Mouse (Mus musculus) naive thymus-derived CD4-positive, alpha-beta T cell, adult 2 months (primary cell): ENCODE measurements around the gene Coro2a.

ENCODE experiments used
- DNase-seq: peaks from one replicate; pipeline ENCODE4 v3.0.0-alpha.2; 2011; ENCODE audit warnings: low read depth

Gene Coro2a

DNA sequence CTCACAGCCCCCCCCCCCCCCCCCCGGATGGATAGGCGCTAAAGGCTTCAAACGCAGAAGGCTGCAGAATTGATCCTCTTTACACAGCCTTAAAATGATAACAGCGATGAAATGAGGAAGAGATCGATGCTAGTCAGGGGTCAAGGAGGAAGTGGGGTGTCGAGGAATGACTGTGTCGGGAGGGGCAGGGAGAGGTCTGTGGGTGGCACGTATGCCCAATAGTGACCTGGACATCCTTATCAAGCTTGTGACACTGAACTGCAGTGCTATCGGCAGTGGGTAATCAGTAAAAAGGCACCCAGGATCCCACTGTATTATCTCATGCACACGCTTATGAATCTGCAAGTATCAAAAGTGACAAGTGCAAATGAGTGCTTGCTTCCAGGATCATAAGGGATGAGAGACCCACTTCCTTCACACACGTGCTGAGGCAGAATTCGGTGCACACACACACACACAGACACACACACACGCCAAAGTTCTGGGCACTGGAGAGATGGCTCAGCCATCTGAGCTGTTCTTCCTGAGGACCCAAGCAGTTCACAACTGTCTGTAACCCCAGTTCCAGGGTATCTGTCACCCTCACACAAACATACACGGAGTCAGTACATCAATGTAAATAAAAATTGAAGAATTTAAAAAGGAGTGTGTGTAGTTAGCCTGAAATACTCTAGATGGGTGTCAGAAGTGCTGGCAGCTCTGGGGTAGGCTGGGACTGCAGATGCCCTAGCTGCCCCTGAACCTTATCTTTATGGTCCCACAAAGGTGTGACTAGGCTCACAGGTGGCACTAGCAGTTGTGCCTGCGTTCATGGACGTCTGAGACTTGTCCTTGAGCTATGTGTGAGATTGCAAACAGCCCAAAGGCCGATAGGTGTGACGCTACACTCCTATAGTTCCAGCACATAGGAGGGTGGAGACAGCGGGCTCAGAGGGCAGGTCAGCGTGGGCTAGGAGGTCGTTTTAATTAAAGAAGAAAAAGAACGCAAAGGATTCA is 43.0 kb downstream of the Coro2a start:
- DNase-seq = no peak

DNA sequence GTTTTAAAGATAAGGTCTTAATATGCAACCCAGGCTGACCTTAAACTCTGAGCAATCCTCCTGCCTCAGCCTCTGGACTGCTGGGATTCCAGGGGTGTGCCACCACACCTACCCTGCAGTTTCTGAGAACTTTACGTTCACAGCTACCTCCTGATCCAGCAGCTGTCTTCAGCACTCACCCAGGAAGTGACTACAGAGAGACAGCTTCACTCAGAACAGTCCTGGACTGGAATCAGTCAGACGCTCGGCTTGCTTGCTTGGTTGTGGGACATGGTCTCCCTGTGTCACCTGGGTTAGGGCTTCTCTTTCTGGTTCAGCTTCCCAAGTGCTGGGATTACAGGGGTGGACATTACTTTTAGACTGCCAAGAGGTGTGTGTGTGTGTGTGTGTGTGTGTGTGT is 45.1 kb downstream of the Coro2a start:
- no peak for DNase-seq

DNA sequence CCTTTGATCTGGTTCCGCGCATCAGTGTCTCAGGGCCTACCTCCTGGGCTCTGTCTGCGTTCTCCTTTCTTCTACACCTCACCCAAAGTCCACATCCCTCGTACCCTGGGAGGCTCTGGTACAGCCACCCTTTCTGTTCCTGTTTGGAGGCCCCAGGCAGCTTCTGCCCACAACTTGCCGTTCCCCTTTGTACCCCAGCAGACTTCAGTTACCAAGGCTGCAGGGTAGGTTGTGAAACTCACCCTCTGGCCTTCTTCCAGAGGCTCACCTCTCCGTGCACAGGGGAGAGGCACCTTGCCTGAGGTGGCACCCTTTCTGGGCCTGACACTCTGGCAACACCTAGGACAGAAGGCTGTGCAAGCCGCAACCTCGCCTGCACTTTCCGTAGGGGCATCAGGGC is 46.2 kb downstream of the Coro2a start:
- no peak for DNase-seq

DNA sequence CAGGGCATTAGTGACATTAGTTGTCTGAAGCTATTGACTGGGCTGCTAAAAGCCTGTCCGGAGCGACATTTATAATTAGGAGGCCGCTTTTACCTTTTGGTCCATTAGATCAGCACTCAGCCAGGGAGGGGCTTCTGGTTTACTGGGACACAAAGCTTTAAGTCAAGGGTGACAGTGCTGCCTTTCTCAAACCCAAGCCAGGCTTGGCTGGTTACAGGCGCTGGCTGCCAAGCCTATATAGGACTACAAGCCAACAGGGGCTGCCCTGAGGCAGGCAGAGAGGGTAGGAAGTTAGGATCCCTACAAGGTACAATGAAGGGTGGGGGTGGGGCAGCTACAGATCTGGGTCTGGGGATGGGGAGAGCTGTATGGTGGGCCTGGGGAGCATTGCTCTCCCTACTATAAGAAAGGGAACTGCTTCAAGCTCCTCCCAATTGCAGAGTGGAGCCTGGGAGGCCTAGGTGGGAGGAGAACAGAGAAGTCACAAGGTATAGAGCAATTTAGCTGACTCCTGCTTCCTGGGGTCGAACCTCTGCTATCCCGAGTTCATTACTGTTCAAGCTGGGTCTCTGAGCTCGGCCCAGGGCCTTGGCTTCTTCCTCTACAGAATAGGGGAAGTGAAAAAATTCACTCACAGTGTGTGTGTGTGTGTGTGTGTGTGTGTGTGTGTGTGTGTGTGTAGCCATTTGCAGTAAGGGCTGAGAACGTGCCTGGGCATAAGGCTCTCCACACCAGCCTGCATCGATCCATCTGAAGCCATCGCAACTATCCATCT is 47.5 kb downstream of the Coro2a start:
- no peak for DNase-seq

DNA sequence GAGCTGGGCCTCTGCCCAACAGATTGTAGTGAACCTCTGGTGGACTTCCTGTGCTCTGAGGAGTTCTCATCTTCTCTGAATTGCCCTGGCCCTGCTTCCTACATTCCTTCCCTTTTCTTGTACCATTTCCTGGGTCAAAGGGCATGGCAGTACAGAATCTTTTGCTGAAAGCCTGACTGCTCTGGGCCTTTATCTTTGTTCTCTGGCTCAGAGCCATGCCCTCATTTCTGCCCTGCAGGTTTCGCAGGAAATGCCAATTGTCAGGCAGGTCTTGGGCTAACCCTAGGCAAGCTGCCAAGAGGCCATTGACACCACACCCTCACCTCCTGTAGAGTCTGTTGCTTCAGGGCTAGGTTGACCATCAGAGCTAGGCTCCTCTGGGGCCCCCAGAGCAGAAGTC is 48.1 kb downstream of the Coro2a start:
- DNase-seq = no peak

DNA sequence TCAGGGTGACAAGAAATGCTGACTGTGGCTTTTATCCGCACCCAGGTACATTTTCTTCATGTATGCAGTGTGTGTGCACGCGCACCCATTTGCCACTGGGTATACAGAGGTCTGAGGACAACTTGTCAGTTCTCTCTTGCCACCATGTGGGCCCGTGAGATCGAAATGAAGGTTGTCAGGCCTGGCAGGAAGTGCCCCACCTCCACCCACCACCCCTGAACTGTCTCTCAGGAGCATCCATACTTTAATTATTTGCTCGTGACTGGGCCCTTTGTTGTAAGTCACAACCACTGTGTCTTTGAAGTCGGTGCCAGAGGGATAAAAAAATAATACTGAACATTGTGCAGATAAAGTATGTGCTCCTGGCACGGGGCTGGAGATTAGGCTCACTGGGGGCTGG is 51.6 kb downstream of the Coro2a start:
- DNase-seq = no peak

DNA sequence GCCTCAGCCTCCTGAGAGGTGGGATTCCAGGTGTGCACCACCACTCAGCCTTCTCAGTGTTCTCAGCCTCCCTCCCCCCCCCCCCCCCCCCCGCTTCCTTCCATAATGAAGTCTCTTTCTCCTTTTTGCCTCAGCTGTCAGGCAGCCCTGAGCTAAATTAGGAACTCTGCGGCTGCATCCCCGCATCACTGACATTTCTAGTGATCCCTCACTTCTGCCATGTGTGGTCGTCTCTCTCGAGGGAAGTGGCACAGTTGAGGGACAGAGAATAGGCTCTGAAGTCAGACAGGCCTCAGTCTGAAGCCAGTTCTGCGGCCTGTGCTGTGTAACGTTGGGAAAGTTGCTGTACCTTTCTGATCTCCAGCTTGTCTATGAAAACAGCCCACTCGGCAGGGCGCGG is 52.0 kb downstream of the Coro2a start:
- DNase-seq = no peak

DNA sequence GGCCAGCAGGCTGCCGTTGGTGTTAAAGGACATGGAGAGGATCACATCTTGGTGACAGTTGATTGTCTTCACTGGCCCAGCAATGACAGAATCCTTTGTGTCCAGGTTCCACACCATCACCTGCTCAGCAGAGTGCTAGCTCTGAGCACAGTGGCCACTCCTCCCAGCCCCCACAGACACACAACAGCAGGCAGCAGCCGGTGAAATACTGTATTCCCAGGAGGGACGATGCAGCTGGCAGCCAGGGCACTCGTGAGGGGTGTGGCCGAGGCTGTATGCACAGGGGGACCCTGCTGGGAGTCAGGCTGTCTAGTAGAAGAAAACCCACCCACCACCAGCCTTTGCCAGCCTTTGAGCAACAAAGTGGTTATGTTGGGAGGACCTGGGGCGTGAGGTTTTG is 55.3 kb downstream of the Coro2a start:
- no peak for DNase-seq

DNA sequence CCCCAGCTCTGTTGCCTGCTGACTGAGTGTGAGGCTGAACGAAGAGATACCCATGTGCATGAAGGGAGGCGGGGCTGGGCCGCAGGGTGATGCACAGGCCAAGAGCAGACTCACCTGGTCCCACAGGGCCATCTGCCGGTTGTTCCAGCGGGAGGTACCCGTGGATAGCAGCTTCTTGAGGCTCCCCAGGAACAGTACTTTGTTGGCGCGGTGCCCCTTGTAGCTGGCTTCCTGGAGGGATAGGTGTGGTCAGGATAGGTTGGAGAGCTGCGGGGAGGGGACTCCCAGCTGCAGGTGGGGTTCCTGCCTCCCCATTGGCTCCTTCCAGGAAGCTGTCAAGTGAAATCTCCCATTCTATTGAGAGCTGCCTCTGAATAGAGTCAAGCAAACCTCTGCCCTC is 56.5 kb downstream of the Coro2a start:
- DNase-seq = no peak

DNA sequence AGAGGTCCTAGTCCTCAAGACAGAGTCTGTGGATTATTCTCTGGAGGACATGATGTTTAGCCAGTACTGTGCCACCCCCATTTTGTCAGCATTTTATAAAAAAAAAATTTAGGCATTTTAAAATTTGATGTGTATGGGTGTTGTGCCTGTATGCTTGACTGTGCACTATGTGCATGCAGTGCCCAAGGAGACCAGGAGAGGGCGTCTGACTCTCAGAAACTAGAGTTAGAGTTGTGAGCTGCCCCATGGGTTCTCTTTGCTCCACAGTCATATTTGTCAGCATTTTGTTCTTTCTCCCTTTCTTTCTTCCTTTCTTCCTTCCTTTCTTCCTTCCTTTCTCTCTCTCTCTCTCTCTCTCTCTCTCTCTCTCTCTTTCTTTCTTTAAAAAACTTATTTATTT is 57.7 kb downstream of the Coro2a start:
- peak; percentile 48 for DNase-seq

DNA sequence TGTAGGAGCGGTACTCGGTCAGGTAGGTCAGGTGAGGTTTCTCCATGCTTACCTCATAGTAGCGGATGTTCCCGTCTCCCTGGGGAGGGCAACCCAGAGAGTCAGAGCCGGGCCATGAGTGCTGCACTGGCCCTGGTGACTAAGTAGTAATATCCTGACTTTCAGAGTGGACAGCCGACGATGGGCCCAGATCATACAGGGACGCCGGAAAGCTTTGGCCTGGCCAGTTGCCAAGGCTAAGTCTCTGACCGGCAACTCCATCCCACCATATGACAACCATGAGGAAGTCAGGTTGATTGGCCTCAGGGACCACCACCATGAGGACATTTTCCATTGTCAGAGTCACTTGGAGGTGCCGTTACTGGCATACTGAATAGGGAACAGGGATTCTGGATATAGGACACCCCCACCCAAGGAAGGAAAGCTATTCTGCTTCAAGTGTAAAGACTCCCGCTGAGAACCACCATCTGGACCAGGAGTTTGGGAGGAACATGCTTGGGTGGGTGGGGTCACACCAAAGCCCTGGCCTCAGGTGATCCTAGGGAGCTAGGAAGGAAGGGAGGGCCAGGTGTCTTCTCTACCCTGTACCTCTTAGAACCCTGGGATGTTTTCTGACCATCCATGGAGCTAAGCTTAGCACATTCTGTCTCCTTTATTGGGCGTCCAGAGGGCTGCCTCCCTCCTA is 58.5 kb downstream of the Coro2a start:
- no peak for DNase-seq

DNA sequence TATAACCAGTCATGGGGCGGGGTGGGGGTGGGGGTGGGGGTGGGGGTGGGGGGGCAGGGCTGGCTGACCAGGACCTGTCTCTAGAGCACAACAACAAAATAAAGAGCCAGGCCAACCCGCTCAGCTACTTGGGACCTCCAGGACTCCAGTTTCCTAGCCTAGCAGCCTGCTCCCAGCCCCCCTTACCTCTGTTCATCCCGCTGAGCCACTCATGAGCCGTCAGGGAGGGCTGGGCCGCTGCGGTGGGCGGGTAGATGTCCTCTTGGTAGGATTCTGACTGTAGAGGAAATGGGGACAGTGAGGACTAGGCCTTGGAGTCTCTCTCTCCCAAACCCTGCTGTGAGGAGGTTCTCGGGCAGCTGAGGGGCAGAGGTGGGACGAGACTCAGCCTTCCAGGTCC is 60.3 kb downstream of the Coro2a start:
- no peak for DNase-seq

DNA sequence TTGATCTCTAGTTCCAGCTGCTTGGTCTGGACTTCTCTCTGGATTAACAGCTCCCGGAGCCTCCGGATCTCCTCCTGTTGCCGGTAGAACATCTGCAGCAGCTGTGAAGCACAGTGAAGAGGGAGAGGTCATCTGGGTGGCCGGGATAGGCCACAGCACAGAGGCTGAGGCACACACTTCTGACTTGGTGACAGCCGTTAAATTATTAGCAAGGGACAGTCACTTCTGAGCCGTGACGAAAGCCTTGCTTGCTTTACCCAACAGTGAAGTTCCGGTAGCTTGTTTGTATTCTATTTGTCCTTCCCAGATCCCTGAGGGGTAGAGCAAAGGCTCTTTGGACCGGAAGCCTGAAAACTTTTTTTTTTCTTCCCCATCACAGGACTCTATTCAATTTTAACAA is 62.8 kb downstream of the Coro2a start:
- no peak for DNase-seq

DNA sequence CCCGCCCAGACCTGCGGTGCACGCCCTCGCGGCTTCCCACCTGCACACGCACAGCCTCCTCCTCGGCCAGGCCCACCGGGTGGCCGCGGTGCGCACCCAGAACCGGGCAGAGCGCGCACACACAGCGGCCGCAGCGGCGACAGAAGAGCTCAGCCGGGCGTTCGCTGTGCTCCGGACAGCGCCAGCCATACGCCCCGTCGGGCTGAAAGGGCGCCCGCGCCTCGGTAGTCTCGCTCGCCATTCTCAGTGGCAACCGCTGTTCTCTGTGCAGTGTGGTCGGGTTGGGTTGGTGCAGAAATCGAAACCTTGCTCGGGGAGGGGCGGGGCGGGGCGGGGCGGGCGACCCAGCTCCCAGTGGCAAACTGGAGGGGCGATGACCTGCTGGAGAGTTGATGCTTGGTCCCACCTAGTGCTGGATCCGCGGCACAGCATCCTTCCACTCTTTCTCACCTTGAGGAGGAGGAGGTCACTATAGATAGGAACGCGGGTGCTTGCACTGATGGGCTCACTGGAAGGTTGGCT is 66.1 kb downstream of the Coro2a start, which contains the start of gene Trim14:
Trim14 (minus strand) TSS at position 302 of the 522 bp plus-strand sequence.
- peak; percentile 87 for DNase-seq

DNA sequence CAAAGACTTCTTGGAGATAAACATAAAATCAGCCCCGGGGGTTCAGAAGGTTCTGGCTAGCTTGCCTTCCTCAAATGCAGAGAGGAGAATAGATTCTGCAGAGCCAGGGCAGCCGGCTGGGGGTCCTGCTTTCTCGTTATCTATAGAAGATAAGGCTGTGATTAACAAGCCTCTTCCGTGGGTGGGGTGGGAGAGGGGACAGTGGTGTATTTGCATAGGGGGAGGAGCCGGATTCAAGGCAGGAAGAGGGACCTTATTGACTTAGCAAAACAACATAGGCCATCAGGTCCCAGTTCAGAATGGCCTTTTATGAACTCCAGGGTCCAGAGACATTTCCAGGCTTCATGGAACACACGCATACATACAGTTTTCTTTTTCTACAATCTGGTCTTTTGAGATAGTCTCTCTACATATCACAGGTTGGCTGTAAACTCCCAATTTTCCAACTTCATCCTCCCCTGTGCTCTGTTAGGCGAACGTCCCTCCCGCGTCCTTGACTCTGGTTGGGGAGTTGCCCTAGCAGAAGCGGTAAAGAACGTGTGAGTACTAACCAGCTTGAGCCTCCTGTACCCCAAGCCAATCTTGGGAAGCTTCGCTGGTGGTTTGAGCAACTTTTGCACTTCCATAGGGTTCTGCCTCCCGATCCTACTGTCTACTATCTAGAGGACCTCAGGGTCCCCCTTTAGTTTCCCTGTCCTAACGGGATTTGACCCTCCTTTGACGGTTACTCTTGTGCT is 66.7 kb downstream of the Coro2a start:
- peak; percentile 75 for DNase-seq

DNA sequence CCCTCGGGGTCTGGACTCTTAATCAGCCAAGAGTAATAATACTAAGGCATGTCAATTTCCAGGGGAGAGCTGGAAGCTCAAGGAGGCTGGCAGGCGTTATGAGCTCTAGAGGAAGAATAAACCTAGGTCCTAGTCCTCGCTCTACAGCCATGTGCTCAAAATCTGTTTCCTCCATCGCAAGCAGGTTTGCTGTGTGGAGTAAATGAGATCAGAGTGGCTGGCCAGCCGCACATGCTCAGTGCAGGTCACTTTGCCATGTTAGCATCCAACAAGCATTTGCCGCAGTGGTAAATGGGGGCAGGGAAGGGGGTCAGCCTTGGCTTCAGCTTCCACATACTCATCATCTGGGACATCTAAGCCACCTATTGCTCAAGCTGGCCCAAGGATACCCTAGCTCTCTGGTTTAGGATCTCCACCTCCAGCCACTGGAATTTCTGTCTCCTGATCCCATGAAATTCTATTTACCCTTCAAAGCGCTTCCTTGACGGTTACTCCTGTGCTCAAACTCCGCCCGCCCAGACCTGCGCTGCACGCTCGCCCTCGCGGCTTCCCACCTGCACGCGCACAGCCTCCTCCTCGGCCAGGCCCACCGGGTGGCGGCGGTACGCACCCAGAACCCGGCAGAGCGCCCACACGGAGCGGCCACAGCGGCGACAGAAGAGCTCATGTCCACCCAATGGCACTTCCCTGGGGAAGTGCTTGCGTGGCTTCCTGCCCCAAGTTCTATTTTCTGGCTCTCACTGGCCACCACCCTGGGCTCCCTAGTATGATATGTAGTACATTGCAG is 67.9 kb downstream of the Coro2a start:
- no peak for DNase-seq

DNA sequence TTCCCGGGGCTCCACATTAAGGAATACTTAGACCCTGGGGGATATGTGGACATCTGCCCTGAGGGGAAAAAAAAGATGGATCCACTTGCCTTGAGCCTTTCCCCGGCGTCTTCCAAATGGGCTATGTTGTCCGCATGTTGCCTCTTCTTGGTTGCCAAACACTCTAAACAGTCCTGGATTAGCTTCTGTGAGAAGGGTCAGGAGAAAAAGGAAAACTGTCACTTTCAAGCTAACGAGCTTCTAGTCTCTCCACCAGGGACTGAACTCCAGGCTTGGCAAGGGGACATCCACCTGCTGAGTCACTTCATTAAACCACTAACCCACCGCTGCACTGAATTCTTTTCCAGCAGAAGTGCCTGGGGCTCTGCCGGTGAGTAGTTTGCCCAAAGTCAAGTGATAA is 69.1 kb downstream of the Coro2a start:
- no peak for DNase-seq

DNA sequence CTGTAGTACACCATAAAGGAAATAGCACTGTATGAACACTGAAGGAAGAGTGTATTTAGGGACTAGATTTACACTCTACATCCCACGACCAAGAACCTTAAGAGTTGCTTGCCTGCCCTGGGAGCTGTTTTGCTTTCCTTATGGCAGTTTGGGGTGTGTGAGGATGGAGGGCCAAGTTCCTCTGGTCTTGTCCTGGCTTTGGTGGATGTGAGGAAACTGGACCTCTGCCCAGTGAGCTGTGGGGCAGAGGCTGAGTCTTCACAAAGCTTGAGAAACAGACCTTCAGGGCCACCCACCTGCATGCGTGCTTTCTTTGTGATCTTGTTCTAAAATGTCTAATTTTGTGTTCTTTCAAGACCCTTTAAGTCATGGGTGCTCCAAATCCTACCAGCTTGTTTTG is 69.5 kb downstream of the Coro2a start:
- DNase-seq = no peak

DNA sequence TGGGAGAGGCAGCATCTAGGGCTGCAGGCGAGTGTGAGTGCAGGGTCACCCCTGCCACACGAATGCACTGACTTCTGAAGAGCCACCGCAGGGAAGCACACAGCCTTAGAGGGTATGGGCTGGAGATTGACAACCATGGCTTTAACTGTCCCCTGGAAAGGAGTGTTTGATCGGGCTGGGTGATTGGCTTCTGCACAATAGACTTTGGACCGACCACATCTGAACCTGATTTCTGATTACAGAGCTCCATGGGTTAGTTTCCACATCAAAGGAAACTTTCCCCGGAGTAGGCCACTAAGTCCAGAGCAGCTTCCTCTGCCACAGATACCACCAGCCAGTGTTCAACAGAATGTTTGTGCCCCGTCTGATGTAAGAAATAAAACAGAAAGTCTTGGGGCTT is 72.3 kb downstream of the Coro2a start:
- DNase-seq = no peak

DNA sequence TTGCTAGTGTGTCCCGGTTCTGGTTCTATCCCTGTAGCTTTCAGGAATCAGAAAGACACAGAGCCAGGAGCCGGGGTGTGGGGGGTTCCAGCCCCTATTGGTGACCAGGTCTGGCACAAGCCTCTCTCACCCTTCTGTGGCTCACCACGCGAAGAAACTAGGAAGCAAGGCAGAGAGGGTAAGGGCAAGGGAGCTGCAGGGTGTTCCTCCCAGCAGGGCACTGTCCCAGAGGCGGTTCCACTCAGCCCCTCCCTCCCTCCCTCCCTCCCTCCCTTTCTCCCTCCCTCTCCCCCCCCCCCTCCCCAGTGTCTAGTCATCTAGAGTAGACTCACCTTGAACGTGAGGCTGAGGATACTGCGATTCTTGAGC is 74.5 kb downstream of the Coro2a start:
- DNase-seq = peak; percentile 42
